Mouse (Mus musculus): ENCODE data around the gene Fam171a1. TPM values are rescaled to one million over a fixed set of nuclear protein-coding genes. Genes with fewer than 3 reads are reported as not detected.
A peak's percentile ranks its signal among the peaks of the same experiment; 100 is the strongest.

Gene Fam171a1
- polyA plus RNA-seq, 1 experiment, result 52.3 TPM

GRCm38 (mm10) chr2:3244251-3244650 is 130.2 kb downstream of the Fam171a1 start:
- DNase-seq (ENCODE audit: extremely low spot score in 1 of 2, low spot score in 1 of 2), result no peak

- DNase-seq (ENCODE audit: extremely low spot score in 1 of 2, low spot score in 1 of 2), result no peak
These were observed 137.3 kb downstream of the Fam171a1 start for GRCm38 (mm10) chr2:3251309-3251708.

GRCm38 (mm10) chr2:3266466-3266865 is 152.4 kb downstream of the Fam171a1 start:
- DNase-seq (ENCODE audit: extremely low spot score in 1 of 2, low spot score in 1 of 2), result no peak

GRCm38 (mm10) chr2:3267879-3268278 is 153.9 kb downstream of the Fam171a1 start:
- DNase-seq (ENCODE audit: extremely low spot score in 1 of 2, low spot score in 1 of 2), result peak; percentile 10 to 50

- DNase-seq (ENCODE audit: extremely low spot score in 1 of 2, low spot score in 1 of 2), result no peak
These were observed 159.3 kb downstream of the Fam171a1 start for GRCm38 (mm10) chr2:3273349-3273748.

GRCm38 (mm10) chr2:3276106-3276505 is 162.1 kb downstream of the Fam171a1 start:
- DNase-seq (ENCODE audit: extremely low spot score in 1 of 2, low spot score in 1 of 2), result no peak

Other genes with a start within 250 kb of the Fam171a1 start
- gene Nmt2, start 170.0 kb downstream of the Fam171a1 start, polyA plus RNA-seq (2012; rRNA removed), result 55.5 and 65.1 TPM in 2 replicates
- gene Rpp38, start 218.4 kb downstream of the Fam171a1 start, polyA plus RNA-seq (2012; rRNA removed), result 11.4 and 13.5 TPM in 2 replicates
- 5.3 and 6.1 TPM in 2 replicates for gene Acbd7, start 221.9 kb downstream of the Fam171a1 start, polyA plus RNA-seq (2012; rRNA removed)

Measured in frontal cortex, adult 2 months (tissue).